Mouse (Mus musculus) NIH3T3 (cell line): ENCODE results near the gene Gal3st1.
"Not testable (repeated sequence)": the region's sequence is repeated elsewhere in the genome, so short reads cannot be mapped to it uniquely, and the experiment has no call there.

ENCODE experiments used
- DNase-seq: peaks from one replicate; pipeline ENCODE4 v3.0.0-alpha.2; 2012; ENCODE audit warnings: low read depth

Gene Gal3st1

GRCm38 (mm10) chr11:3982275-3983209 is 894 bp upstream of the Gal3st1 start:
- DNase-seq: no peak

- no peak for DNase-seq
These were observed 668 bp downstream of the Gal3st1 start for GRCm38 (mm10) chr11:3983863-3984745.

- DNase-seq: no peak
These were observed 6.3 kb downstream of the Gal3st1 start for GRCm38 (mm10) chr11:3989748-3990147.

- no peak for DNase-seq
These were observed 9.7 kb downstream of the Gal3st1 start for GRCm38 (mm10) chr11:3993132-3993531.

- no peak for DNase-seq
These were observed 10.5 kb downstream of the Gal3st1 start for GRCm38 (mm10) chr11:3993914-3994313.

GRCm38 (mm10) chr11:3995511-3995910 is 12.1 kb downstream of the Gal3st1 start:
- no peak for DNase-seq

GRCm38 (mm10) chr11:3996840-3997239 is 13.4 kb downstream of the Gal3st1 start:
- no peak for DNase-seq

GRCm38 (mm10) chr11:3997978-3998720 is 14.7 kb downstream of the Gal3st1 start:
- DNase-seq: no peak

GRCm38 (mm10) chr11:3999547-3999946 is 16.1 kb downstream of the Gal3st1 start:
- DNase-seq: no peak

- peak; percentile 84 for DNase-seq
These were observed 18.2 kb downstream of the Gal3st1 start for GRCm38 (mm10) chr11:4001603-4002002.

- DNase-seq: no peak
These were observed 21.9 kb downstream of the Gal3st1 start for GRCm38 (mm10) chr11:4005220-4005805.

- DNase-seq: no peak
These were observed 23.0 kb downstream of the Gal3st1 start for GRCm38 (mm10) chr11:4006462-4006861.

- no peak for DNase-seq
These were observed 29.2 kb downstream of the Gal3st1 start for GRCm38 (mm10) chr11:4012616-4013015.

GRCm38 (mm10) chr11:4015796-4016195 is 32.4 kb downstream of the Gal3st1 start:
- not testable (repeated sequence) for DNase-seq

GRCm38 (mm10) chr11:4022111-4022510 is 38.7 kb downstream of the Gal3st1 start:
- not testable (repeated sequence) for DNase-seq

- no peak for DNase-seq
These were observed 39.9 kb downstream of the Gal3st1 start for GRCm38 (mm10) chr11:4023321-4023720.

GRCm38 (mm10) chr11:4027066-4027465 is 43.6 kb downstream of the Gal3st1 start:
- DNase-seq: no peak

GRCm38 (mm10) chr11:4027561-4028334 is 44.3 kb downstream of the Gal3st1 start:
- DNase-seq: no peak

GRCm38 (mm10) chr11:4029343-4029742 is 45.9 kb downstream of the Gal3st1 start:
- DNase-seq: no peak

GRCm38 (mm10) chr11:4031126-4031941 is 47.9 kb downstream of the Gal3st1 start, which contains the start of gene Sec14l4:
TSS of gene Sec14l4 (plus strand) at chr11:4031462.
- no peak for DNase-seq
